In the genomic region with DNA sequence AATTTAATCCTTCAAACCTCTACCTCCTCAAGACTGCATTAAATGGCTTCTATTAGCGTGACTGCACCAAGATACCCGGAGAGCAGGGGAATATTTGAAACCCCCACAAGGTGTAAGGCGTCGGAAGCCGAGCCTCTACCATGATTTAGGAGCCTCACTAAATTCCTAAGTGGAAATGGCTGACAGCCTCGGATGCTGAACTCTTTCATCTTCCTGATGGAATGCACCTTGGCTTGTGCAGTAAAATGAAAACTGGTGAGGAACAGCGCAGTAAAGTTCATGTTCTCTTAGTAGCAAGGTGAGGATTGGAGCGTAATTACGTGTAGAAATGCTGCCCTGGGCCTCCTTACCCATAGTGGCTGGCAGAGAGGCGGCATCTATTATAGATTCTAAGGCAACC, we compare ENCODE assay signal across 26 mouse cellular contexts.
DNase-seq lines count a peak whose midpoint lies in the region; ATAC-seq lines count a peak whose summit lies in the region.
"Had no signal": no experiment of that assay in that cellular context is flagged by ENCODE, and none has a peak within 500 bp of the region (broad histone marks: within the 10 kb centered on the region; RNA-seq: fewer than 3 reads in every experiment).

No protein-coding gene starts in this region.

- H3K4me2 ChIP-seq in midbrain, embryonic 16.5 days (ENCODE audit: low read length), result no peak overlapping the region
- no peak overlapping the region for H3K4me2 ChIP-seq in midbrain, embryonic 15.5 days
- H3K4me2 ChIP-seq in limb, embryonic 11.5 days (ENCODE audit: low read depth, severe bottlenecking), result no peak overlapping the region
- H3K4me2 ChIP-seq: forebrain, embryonic 13.5 days; heart, embryonic 12.5 days; heart, embryonic 15.5 days; hindbrain, embryonic 14.5 days had no signal

- H3K27me3 ChIP-seq in midbrain, embryonic 16.5 days (ENCODE audit: control insufficient read depth, insufficient read depth, low read depth, low read length), result no peaks in the 10 kb centered on the region
- H3K27me3 ChIP-seq in midbrain, embryonic 15.5 days (replicated peaks), result no peaks in the 10 kb centered on the region
- no peaks in the 10 kb centered on the region for H3K27me3 ChIP-seq in limb, embryonic 11.5 days (ENCODE audit: control insufficient read depth, insufficient read depth, low read length)
- H3K27me3 ChIP-seq in hindbrain, embryonic 10.5 days (ENCODE audit: insufficient read depth, poor library complexity, severe bottlenecking), result no peaks in the 10 kb centered on the region; the same call in 1 of the 2 replicates
- H3K27me3 ChIP-seq: forebrain, embryonic 13.5 days; heart, embryonic 12.5 days; heart, embryonic 15.5 days had no signal

- no peaks in the 10 kb centered on the region for H3K9me3 ChIP-seq in midbrain, embryonic 16.5 days (replicated peaks; ENCODE audit: control insufficient read depth, low read length, poor library complexity, severe bottlenecking)
- H3K9me3 ChIP-seq in midbrain, embryonic 15.5 days, result no peaks in the 10 kb centered on the region
- no peaks in the 10 kb centered on the region for H3K9me3 ChIP-seq in limb, embryonic 11.5 days (ENCODE audit: control insufficient read depth, low read length)
- H3K9me3 ChIP-seq in hindbrain, embryonic 10.5 days, result no peaks in the 10 kb centered on the region
- H3K9me3 ChIP-seq: forebrain, embryonic 10.5 days; forebrain, embryonic 13.5 days; heart, embryonic 15.5 days had no signal

- no peak overlapping the region for H3K9ac ChIP-seq in midbrain, embryonic 16.5 days (ENCODE audit: low read depth, low read length)
- H3K9ac ChIP-seq in midbrain, embryonic 15.5 days, result no peak overlapping the region
- H3K9ac ChIP-seq in limb, embryonic 11.5 days (ENCODE audit: low read length), result no peak overlapping the region
- H3K9ac ChIP-seq: forebrain, embryonic 13.5 days; heart, embryonic 12.5 days; heart, embryonic 15.5 days; hindbrain, embryonic 14.5 days had no signal

- H3K27ac ChIP-seq in midbrain, embryonic 16.5 days (ENCODE audit: low read length), result 0 out of 2 replicates have a peak overlapping the region, but pooled peaks have one; percentile 14
- no peak overlapping the region for H3K27ac ChIP-seq in midbrain, embryonic 15.5 days
- H3K27ac ChIP-seq in limb, embryonic 11.5 days (replicated peaks; ENCODE audit: low read depth, low read length), result no peak overlapping the region
- H3K27ac ChIP-seq in hindbrain, embryonic 10.5 days, result no peak overlapping the region
- H3K27ac ChIP-seq: forebrain, embryonic 10.5 days; forebrain, embryonic 13.5 days; gastrocnemius, adult 2 months; heart, embryonic 15.5 days; hindbrain, embryonic 14.5 days; hindbrain, postnatal 0 days had no signal

- WGBS in midbrain, embryonic 16.5 days, result 73% methylated on average over 10 of the region's 10 CpGs
- 70% methylated on average over 10 of the region's 10 CpGs for WGBS in midbrain, embryonic 15.5 days
- WGBS in limb, embryonic 11.5 days, result 10% methylated on average over 10 of the region's 10 CpGs
- 86% methylated on average over 10 of the region's 10 CpGs for WGBS in hindbrain, embryonic 10.5 days

- H3K36me3 ChIP-seq in midbrain, embryonic 16.5 days (ENCODE audit: control insufficient read depth, insufficient read depth, low read length), result no peaks in the 10 kb centered on the region
- no peaks in the 10 kb centered on the region for H3K36me3 ChIP-seq in midbrain, embryonic 15.5 days (replicated peaks)
- H3K36me3 ChIP-seq in limb, embryonic 11.5 days (ENCODE audit: control insufficient read depth, insufficient read depth, low read length), result no peaks in the 10 kb centered on the region
- no peaks in the 10 kb centered on the region for H3K36me3 ChIP-seq in hindbrain, embryonic 10.5 days
- H3K36me3 ChIP-seq: forebrain, embryonic 10.5 days; heart, embryonic 12.5 days; heart, embryonic 15.5 days had no signal

- DNase-seq in embryo, embryonic 10 days (ENCODE audit: low spot score), result peak; percentile 19
- no peak for DNase-seq in embryo, embryonic 10.5 days (ENCODE audit: low spot score)
- peak; percentile 50 for DNase-seq in limb, embryonic 11.5 days (ENCODE audit: low spot score)
- DNase-seq in T-cell, adult 2 months (ENCODE audit: low spot score), result no peak
- no peak for DNase-seq in layer of hippocampus, adult 9-11 months
- no peak for DNase-seq in hindbrain, embryonic 10.5 days (ENCODE audit: low spot score)
- DNase-seq: adrenal gland, postnatal 10 days; adrenal gland, postnatal 36 days; cerebellum, adult 11-12 months; cerebellum, adult 8-10 months; cerebellum, postnatal 10 days; cerebellum, postnatal 36 days; gastrocnemius, adult 2 months; gastrocnemius, postnatal 14 days; heart, adult 11 months; heart, postnatal 10 days; heart, postnatal 36 days had no signal

- H3K4me1 ChIP-seq in midbrain, embryonic 16.5 days (ENCODE audit: control insufficient read depth, insufficient read depth, low read length), result 0 out of 2 replicates have a peak, but pooled peaks cover 4% of the 10 kb centered on the region
- H3K4me1 ChIP-seq in midbrain, embryonic 15.5 days, result peaks cover 4% of the 10 kb centered on the region; the same call in 1 of the 2 replicates
- peaks cover 6% of the 10 kb centered on the region; the same call in 1 of the 2 replicates for H3K4me1 ChIP-seq in limb, embryonic 11.5 days (ENCODE audit: control insufficient read depth, insufficient read depth, low read length)
- H3K4me1 ChIP-seq in hindbrain, embryonic 10.5 days (replicated peaks), result peaks cover 5% of the 10 kb centered on the region; the same call in 1 of the 2 replicates
- H3K4me1 ChIP-seq: forebrain, embryonic 13.5 days; heart, embryonic 12.5 days; heart, embryonic 15.5 days had no signal

- H3K4me3 ChIP-seq in midbrain, embryonic 16.5 days (ENCODE audit: low read depth, low read length), result no peak overlapping the region
- no peak overlapping the region for H3K4me3 ChIP-seq in midbrain, embryonic 15.5 days
- H3K4me3 ChIP-seq in limb, embryonic 11.5 days (ENCODE audit: low read depth, low read length), result no peak overlapping the region
- H3K4me3 ChIP-seq in hindbrain, embryonic 10.5 days, result no peak overlapping the region
- H3K4me3 ChIP-seq: forebrain, embryonic 10.5 days; forebrain, embryonic 13.5 days; gastrocnemius, adult 2 months; heart, embryonic 12.5 days; heart, embryonic 15.5 days had no signal

- 0 out of 2 replicates have a peak, but pooled peaks have one; percentile 11 for ATAC-seq in midbrain, embryonic 16.5 days
- no peak; the same call in 1 of the 2 replicates for ATAC-seq in midbrain, embryonic 15.5 days (replicated peaks)
- 0 out of 2 replicates have a peak, but pooled peaks have one; percentile 44 for ATAC-seq in limb, embryonic 11.5 days (ENCODE audit: insufficient number of reproducible peaks, low FRiP score, low TSS enrichment, low read depth)
- ATAC-seq: forebrain, embryonic 13.5 days; forebrain, embryonic 16.5 days; hindbrain, postnatal 0 days had no signal

Comparison
In these comparisons a context has a peak if more than half of its experiments do, and no peak if none do; other contexts are left out.
1. DNase-seq: peak in embryo, embryonic 10 days (single experiment) and limb, embryonic 11.5 days (single experiment); none in embryo, embryonic 10.5 days (single experiment), T-cell, adult 2 months (single experiment), layer of hippocampus, adult 9-11 months (single experiment) and hindbrain, embryonic 10.5 days (single experiment).